Mouse (Mus musculus) neural tube, postnatal 0 days (tissue): ENCODE measurements around the gene Olfr978. TPM values are rescaled to one million over a fixed set of nuclear protein-coding genes. Genes with fewer than 3 reads are reported as not detected.

Experiments used
- polyA plus RNA-seq: library from polyadenylated mRNA; unstranded; fragments of >200 nt; fragmentation: Nextera tagmentation; extraction: Ambion mirVana; gene quantifications from 2 replicates; pipeline ENCODE4 v1.2.1, GENCODE M21; 2015

The Olfr978 gene
- polyA plus RNA-seq: not detected in 2 replicates

DNA sequence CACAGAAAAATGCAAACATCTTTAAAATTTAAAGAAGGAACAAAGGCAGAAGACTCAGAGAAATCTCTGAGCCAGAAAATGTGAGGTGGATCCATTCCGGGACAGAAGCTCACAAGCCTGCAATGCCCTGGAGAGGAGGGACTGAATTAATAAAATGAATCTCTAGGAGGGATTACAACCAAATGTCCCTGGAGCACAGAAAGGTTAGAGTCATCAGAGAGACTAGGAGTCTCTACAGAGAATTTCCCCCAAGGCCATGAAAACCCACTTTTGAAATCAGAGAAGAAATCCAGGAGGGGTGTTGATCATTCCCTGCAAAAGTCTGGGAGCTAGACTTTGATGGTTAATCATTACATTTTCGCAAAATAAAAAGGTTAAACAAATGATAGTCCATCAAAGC, at the start of gene Olfr978:
Olfr978 (plus strand) TSS at position 301 of the 400 bp plus-strand sequence.

DNA sequence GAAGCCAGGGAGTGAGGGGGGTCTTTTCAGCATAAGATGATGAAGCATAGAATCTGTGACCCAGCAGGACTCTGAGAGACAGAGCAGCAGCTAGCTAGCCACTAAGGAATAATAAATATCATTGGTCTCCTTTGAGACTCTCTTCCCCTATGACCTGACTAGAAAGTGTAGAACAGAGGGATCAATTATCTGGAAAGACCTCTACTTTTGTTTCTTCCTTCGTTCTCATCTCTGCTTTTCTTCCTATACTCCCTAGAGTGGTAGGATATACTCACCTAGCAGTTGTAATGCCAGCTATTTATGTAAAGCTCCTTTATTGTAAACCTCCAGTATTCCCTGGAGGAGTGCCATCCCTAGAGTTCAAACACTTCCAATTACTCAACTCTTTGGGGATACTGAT, 40.0 kb upstream of the Olfr978 start, which contains the start of gene Olfr975:
Olfr975 (minus strand) TSS at position 101 of the 400 bp plus-strand sequence.

DNA sequence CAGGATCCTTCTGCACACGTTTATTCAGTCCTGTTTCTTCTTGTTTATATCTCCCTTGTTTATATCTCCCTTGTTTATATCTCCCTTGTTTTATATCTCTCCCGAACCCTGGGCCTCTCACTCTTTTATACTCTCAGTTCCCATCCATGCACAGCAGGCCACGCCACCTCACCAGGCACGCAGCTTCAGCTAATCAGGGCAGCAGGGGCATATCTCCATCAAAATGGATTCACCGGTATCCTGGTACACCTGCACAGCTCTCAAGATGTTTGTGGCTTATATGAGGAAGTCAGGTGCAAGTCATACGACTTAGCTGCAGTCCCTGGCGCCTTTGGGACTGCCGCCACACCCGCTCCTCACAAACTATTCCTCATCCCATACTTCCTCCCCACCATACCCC, 30.9 kb upstream of the Olfr978 start, which contains the start of gene Olfr976:
Olfr976 (minus strand) TSS at position 101 of the 400 bp plus-strand sequence.

DNA sequence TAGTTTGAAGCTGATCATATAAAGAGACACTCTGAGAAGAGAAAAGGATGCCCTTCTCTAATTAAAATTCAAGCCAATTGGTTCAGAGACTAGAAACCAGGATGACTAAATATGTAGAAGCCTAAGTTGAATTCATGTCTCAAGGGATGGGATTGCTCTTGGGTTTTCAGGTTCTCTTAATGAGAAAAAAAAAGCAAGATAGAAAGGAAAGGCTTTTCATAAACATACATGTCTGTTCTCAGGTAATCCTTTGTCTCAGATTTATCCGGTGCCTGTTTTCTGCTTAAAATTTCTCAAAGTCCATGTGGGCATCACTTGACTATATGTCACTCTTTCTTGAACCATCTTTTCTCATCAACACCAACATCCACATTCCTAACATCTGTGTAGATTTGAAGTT, 11.5 kb downstream of the Olfr978 start, which contains the start of gene Olfr979:
Olfr979 (minus strand) TSS at position 101 of the 400 bp plus-strand sequence.

DNA sequence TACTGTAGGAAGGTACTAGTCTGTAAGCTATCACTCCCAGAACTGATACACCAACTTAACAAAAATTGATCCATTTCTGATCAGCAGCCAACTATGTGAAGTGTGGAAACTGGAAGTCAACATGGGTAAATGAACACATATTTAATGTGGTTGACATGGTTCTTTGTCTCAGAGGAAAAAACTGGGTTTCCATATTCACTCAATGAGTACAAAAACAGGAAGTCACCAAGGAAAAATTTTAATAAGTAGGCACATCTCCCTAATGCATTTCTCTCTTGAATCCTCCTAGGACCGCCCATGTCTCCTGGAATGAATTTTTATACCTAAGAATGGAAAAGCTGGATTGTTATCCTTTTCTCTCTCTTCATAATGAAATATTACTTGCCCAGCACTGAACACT, 17.6 kb downstream of the Olfr978 start, which contains the start of gene Olfr980:
Olfr980 (minus strand) TSS at position 101 of the 400 bp plus-strand sequence.

DNA sequence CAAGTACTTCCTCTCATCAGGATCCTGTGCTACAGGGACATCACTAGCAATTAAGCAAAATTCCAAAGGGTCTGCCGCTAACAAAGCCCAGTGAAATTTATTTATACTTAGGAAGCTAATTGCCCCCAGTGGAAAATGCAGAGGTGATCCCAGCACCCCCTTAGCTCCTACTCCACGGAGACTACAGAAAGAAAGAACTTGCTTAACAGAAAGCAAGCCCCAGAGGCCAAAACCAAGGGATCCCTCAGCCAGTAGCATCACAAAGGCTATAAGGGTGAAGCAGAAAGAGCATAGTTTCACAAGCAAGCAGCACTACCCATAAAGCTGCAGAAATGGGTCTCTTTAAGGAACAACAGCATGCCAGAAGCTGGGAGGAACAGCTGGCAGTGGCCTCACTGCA, 29.3 kb downstream of the Olfr978 start, which contains the start of gene Olfr981:
Olfr981 (plus strand) TSS at position 301 of the 400 bp plus-strand sequence.

Other genes starting within 250 kb of the Olfr978 start
- not detected in 2 replicates for gene Olfr967, start 245.9 kb upstream of the Olfr978 start, polyA plus RNA-seq
- gene Olfr968, start 208.9 kb upstream of the Olfr978 start, polyA plus RNA-seq: not detected in 2 replicates
- not detected in 2 replicates for gene Olfr969, start 201.2 kb upstream of the Olfr978 start, polyA plus RNA-seq
- gene Olfr970, start 183.3 kb upstream of the Olfr978 start, polyA plus RNA-seq: not detected in 2 replicates
- gene Olfr971, start 155.2 kb upstream of the Olfr978 start, polyA plus RNA-seq: not detected in 2 replicates
- gene Olfr972, start 125.7 kb upstream of the Olfr978 start, polyA plus RNA-seq: not detected in 2 replicates
- gene Olfr229, start 84.8 kb upstream of the Olfr978 start, polyA plus RNA-seq: not detected in 2 replicates
- gene Olfr974, start 54.6 kb upstream of the Olfr978 start, polyA plus RNA-seq: not detected in 2 replicates
- not detected in 2 replicates for gene Olfr975, start 40.1 kb upstream of the Olfr978 start, polyA plus RNA-seq
- gene Olfr976, start 31.0 kb upstream of the Olfr978 start, polyA plus RNA-seq: not detected in 2 replicates
- gene Olfr979, start 11.4 kb downstream of the Olfr978 start, polyA plus RNA-seq: not detected in 2 replicates
- not detected in 2 replicates for gene Olfr980, start 17.5 kb downstream of the Olfr978 start, polyA plus RNA-seq
- gene Olfr981, start 29.4 kb downstream of the Olfr978 start, polyA plus RNA-seq: 0.05 TPM in 1 of 2 replicates, not detected in the other
- gene Olfr982, start 81.7 kb downstream of the Olfr978 start, polyA plus RNA-seq: not detected in 2 replicates
- not detected in 2 replicates for gene Olfr983, start 101.5 kb downstream of the Olfr978 start, polyA plus RNA-seq
- not detected in 2 replicates for gene Olfr984, start 122.1 kb downstream of the Olfr978 start, polyA plus RNA-seq
- gene Olfr985, start 138.1 kb downstream of the Olfr978 start, polyA plus RNA-seq: not detected in 2 replicates
- gene Tmem225, start 156.0 kb downstream of the Olfr978 start, polyA plus RNA-seq: not detected in 2 replicates
- gene Olfr986, start 188.8 kb downstream of the Olfr978 start, polyA plus RNA-seq: not detected in 2 replicates
- gene Zfp202, start 200.2 kb downstream of the Olfr978 start, polyA plus RNA-seq: 6.6 and 7.0 TPM in 2 replicates